Mouse (Mus musculus): Measurements from ENCODE around the gene Crlf1. TPM values are rescaled to one million over a fixed set of nuclear protein-coding genes. Genes with fewer than 3 reads are reported as not detected.

The Crlf1 gene
- total and polyA plus RNA-seq, 2 experiments: not detected

GRCm38 (mm10) chr8:70544200-70544687 lies 51.3 kb downstream of the Crlf1 start:
- peak overlapping the region; percentile 86 for H3K27ac ChIP-seq (replicated peaks; ENCODE audit: insufficient read depth, low read depth, low read length)
- H3K4me3 ChIP-seq (ENCODE audit: insufficient read depth, low read depth, low read length): no peak overlapping the region
- peak; percentile 41 for TF ChIP-seq CTCF (IDR thresholded peaks at IDR 0.05; ENCODE audit: low read depth, low read length)
- TF ChIP-seq POLR2A (IDR thresholded peaks at IDR 0.05; ENCODE audit: extremely low read depth, insufficient read depth, low read length): no peak
- H3K79me2 ChIP-seq (ENCODE audit: control insufficient read depth, insufficient read depth, low read length): peaks cover 79% of the 10 kb centered on the region; the same call in 1 of the 2 replicates
- H3K27me3 ChIP-seq (ENCODE audit: control insufficient read depth, insufficient read depth, low read length): no peaks in the 10 kb centered on the region
- H3K36me3 ChIP-seq (ENCODE audit: control insufficient read depth, insufficient read depth, low read length): no peaks in the 10 kb centered on the region; the same call in 1 of the 2 replicates
- H3K9ac ChIP-seq (ENCODE audit: low read depth, low read length): peak overlapping the region; percentile 55
- peak; percentile 99 for DNase-seq (ENCODE audit: extremely low read depth, low read depth, low spot score)
- peaks cover 51% of the 10 kb centered on the region for H3K4me1 ChIP-seq (ENCODE audit: control insufficient read depth, insufficient read depth, low read length)
- WGBS: 2% methylated on average over 6 of the region's 6 CpGs

DNA sequence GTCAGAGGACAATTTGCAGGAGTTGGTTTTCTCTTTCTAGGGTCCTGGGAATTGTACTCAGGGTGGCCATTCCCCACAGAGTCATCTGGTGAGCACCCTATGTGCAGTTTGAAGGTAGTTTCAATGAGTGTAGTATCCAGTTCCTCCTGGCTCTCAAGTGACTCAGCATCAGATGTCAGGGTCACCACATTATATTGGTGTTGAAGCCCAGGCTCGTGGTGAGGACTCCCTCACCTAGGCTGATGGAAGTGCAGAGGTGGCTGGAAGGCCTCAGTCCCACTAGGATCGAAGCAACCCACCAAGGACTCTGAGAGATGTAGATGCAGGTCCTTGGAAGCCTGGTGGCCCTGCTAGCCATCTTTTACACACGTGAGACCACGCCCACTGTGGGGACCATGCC lies 53.5 kb downstream of the Crlf1 start:
- H3K27ac ChIP-seq (replicated peaks; ENCODE audit: insufficient read depth, low read depth, low read length): no peak overlapping the region
- DNase-seq (ENCODE audit: extremely low read depth, low read depth, low spot score): no peak
- WGBS: 62% methylated on average over 4 of the region's 4 CpGs
- H3K4me1 ChIP-seq (ENCODE audit: control insufficient read depth, insufficient read depth, low read length): peaks cover 62% of the 10 kb centered on the region
- no peak for TF ChIP-seq POLR2A (IDR thresholded peaks at IDR 0.05; ENCODE audit: extremely low read depth, insufficient read depth, low read length)
- TF ChIP-seq CTCF (IDR thresholded peaks at IDR 0.05; ENCODE audit: low read depth, low read length): no peak
- no peaks in the 10 kb centered on the region; the same call in 1 of the 2 replicates for H3K36me3 ChIP-seq (ENCODE audit: control insufficient read depth, insufficient read depth, low read length)
- peaks cover 78% of the 10 kb centered on the region for H3K79me2 ChIP-seq (ENCODE audit: control insufficient read depth, insufficient read depth, low read length)
- no peak overlapping the region for H3K4me3 ChIP-seq (ENCODE audit: insufficient read depth, low read depth, low read length)
- H3K9ac ChIP-seq (ENCODE audit: low read depth, low read length): no peak overlapping the region
- no peaks in the 10 kb centered on the region for H3K27me3 ChIP-seq (ENCODE audit: control insufficient read depth, insufficient read depth, low read length)

DNA sequence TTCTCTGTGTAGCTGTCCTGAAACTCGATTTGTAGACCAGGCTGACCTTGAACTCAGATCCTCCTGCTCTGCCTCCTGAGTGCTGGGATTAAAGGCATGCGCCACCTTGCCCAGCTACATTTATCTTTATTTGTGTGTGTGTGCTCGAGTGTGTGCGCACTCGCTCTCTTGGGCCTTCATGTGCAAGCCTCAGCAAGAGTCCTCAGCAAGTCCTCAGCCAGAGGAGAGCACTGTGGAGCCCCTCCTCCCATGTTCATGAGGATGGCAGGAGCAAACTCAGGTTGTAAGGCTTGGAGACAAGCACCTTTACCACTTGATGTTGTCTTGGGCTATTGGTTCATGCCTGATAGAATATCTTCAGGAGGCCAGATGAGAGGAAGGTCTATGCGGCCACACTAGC lies 54.8 kb downstream of the Crlf1 start:
- WGBS: 62% methylated on average over 6 of the region's 6 CpGs

DNA sequence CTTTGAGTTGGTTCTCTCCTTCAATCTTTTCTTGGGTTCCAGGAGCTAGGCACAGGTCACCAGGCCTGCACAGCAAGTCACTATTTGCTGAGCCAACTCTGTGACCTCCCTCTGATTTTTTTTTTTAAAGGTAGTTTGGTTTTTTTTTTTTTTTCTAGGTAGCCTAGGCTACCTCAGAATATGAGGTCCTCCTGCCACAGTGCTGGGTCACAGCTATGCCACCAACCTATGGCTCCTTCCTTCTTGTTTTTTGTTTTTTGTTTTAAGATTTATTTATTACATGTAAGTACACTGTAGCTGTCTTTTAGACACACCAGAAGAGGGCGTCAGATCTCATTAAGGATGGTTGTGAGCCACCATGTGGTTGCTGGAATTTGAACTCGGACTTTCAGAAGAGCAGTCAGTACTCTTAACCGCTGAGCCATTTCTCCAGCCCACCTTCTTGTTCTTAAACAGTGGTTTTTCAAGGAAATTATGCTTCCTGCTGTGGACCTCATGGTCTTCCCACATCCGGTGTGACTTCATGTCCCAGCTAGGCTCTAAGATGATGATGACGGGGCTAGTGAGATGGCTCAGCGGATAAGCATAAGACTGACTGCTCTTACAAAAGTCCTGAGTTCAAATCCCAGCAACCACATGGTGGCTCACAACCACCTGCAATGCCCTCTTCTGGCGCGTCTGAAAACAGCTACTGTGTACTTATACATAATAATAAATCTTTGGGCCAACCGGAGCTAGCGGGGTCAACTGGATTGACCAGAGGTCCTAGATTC lies 56.6 kb downstream of the Crlf1 start:
- no peak for DNase-seq (ENCODE audit: extremely low read depth, low read depth, low spot score)
- Histone ChIP-seq H3K4me1 (ENCODE audit: control insufficient read depth, insufficient read depth, low read length) (peaks cover 69% of the 10 kb centered on the region), H3K79me2 (ENCODE audit: control insufficient read depth, insufficient read depth, low read length) (peaks cover 74% of the 10 kb centered on the region), H3K9ac (ENCODE audit: low read depth, low read length) (no peak overlapping the region), H3K27me3 (ENCODE audit: control insufficient read depth, insufficient read depth, low read length) (no peaks in the 10 kb centered on the region), H3K4me3 (ENCODE audit: insufficient read depth, low read depth, low read length) (no peak overlapping the region), H3K36me3 (ENCODE audit: control insufficient read depth, insufficient read depth, low read length) (no peaks in the 10 kb centered on the region; the same call in 1 of the 2 replicates), H3K27ac (replicated peaks; ENCODE audit: insufficient read depth, low read depth, low read length) (no peak overlapping the region)
- WGBS: 86% methylated on average over 10 of the region's 10 CpGs
- no peak for TF ChIP-seq POLR2A (IDR thresholded peaks at IDR 0.05; ENCODE audit: extremely low read depth, insufficient read depth, low read length)
- TF ChIP-seq CTCF (IDR thresholded peaks at IDR 0.05; ENCODE audit: low read depth, low read length): no peak

More for the DNA sequence above, 54.8 kb downstream of the Crlf1 start:
- H3K79me2 ChIP-seq (ENCODE audit: control insufficient read depth, insufficient read depth, low read length): peaks cover 82% of the 10 kb centered on the region
- no peak overlapping the region for H3K4me3 ChIP-seq (ENCODE audit: insufficient read depth, low read depth, low read length)
- TF ChIP-seq POLR2A (IDR thresholded peaks at IDR 0.05; ENCODE audit: extremely low read depth, insufficient read depth, low read length) (no peak), CTCF (IDR thresholded peaks at IDR 0.05; ENCODE audit: low read depth, low read length) (no peak)
- H3K4me1 ChIP-seq (ENCODE audit: control insufficient read depth, insufficient read depth, low read length): peaks cover 66% of the 10 kb centered on the region
- no peaks in the 10 kb centered on the region for H3K27me3 ChIP-seq (ENCODE audit: control insufficient read depth, insufficient read depth, low read length)
- H3K9ac ChIP-seq (ENCODE audit: low read depth, low read length): no peak overlapping the region
- DNase-seq (ENCODE audit: extremely low read depth, low read depth, low spot score): no peak
- H3K36me3 ChIP-seq (ENCODE audit: control insufficient read depth, insufficient read depth, low read length): no peaks in the 10 kb centered on the region; the same call in 1 of the 2 replicates
- H3K27ac ChIP-seq (replicated peaks; ENCODE audit: insufficient read depth, low read depth, low read length): no peak overlapping the region

DNA sequence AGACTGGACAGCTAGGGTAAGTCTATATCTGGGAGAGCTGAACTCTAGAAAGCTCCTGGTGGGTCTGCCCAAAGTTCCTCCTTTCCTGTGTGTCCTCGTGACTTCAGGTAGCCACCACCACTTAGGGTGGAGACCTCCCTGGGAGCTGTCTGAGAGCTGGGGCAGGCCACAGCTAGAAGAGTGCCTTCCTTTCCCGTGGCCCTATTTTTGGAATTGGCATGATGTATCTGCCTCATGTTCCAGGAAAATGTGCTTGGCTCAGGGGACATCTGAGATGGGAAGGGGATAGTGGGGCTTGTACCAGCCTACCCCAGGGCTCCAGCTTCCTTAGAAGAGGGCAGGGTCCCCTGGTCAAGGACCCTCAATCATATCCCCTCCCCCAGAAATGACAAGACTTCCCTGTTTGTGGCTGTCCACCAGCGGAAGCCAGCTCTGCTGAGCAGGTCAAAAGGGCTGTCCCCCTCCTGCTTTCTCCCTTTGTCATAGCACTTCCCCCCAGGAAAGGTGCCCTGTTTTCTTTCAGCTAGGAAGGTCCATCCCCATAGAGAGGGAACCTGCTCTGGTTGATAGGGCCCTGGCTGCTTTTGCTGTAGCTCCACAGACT lies 58.7 kb downstream of the Crlf1 start:
- WGBS: 21% methylated on average over 3 of the region's 3 CpGs
- no peaks in the 10 kb centered on the region for H3K27me3 ChIP-seq (ENCODE audit: control insufficient read depth, insufficient read depth, low read length)
- H3K36me3 ChIP-seq (ENCODE audit: control insufficient read depth, insufficient read depth, low read length): no peaks in the 10 kb centered on the region; the same call in 1 of the 2 replicates
- no peak for DNase-seq (ENCODE audit: extremely low read depth, low read depth, low spot score)
- H3K27ac ChIP-seq (replicated peaks; ENCODE audit: insufficient read depth, low read depth, low read length): peak overlapping the region; percentile 54
- TF ChIP-seq CTCF (IDR thresholded peaks at IDR 0.05; ENCODE audit: low read depth, low read length) (no peak), POLR2A (IDR thresholded peaks at IDR 0.05; ENCODE audit: extremely low read depth, insufficient read depth, low read length) (no peak)
- no peak overlapping the region for H3K4me3 ChIP-seq (ENCODE audit: insufficient read depth, low read depth, low read length)
- peaks cover 68% of the 10 kb centered on the region for H3K4me1 ChIP-seq (ENCODE audit: control insufficient read depth, insufficient read depth, low read length)
- H3K9ac ChIP-seq (ENCODE audit: low read depth, low read length): peak overlapping the region; percentile 8; the same call in 1 of the 2 replicates
- peaks cover 62% of the 10 kb centered on the region for H3K79me2 ChIP-seq (ENCODE audit: control insufficient read depth, insufficient read depth, low read length)

Measured in liver, adult 2 months (tissue).